Mouse (Mus musculus): ENCODE measurements around the gene Trak2.
"Not testable (repeated sequence)": the region's sequence is repeated elsewhere in the genome, so short reads cannot be mapped to it uniquely, and the experiment has no call there.

The Trak2 gene

DNA sequence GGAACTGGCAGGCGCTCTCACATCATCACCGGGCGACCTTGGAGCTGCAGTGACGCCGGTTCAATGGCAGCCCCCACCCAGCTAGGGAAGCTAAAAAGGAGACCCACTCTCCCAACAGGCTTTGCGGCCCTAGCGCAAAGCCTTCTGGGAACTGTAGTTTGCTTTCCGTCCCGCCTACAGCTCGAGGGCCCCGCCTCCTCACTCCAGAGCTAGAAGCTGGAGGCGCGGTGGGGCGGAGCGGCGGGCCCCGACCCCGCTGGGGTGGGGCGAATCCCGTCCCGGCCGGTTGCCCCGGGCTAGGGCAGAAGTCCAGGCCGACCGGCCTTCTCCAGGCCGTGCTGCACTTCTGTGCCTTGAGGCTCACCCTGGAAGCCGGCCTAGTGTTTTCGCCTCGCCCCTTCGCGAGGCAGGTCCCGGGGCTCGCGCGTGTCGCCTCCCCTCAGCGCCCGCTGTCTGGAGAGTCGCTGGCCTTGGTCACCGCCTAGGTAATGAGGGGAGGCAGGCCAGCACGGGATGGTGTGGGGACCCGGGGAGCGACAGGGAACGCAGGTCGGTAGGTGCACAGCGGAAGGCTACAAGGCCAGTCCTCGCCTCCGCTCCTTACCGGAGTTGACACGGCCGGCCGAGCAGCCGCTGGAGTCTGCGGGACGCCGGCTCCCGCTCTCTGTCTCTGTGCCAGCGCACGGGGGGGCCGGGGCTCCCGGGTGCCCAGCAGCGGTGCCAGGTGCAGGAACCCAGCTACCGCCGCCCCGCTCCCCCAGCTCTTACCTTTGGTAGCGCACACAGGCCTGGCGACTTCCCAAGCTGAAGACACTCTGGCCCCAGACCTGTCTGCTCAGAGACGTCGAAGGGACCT, at the start of gene Trak2, which contains the start of gene Stradb:
TSS of gene Trak2 (minus strand) at position 65 of the 856 bp plus-strand sequence.
TSS of gene Stradb (plus strand) at position 157 of the 856 bp plus-strand sequence.
- DNase-seq: peak; percentile 97 to 98

DNA sequence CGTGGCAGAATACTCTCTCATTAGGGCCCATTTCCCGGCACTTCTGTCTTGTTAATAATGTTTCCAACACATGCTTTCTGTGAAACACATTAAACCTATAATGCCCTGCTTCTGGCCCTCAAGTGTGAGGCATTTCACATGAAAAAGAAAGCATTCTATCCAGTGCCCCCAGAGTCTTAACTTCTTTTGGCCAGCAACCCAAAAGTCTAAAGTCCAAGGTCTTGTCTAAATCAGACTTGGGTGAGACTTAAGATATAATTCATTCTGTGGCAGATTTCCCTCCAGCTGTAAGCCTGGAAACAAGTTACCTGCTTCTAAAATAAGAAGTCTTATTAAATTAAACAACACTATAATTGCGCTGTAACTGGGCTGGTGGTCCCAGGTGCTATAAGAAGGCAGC, 48.3 kb upstream of the Trak2 start:
- peak; percentile 33 to 59 for DNase-seq

DNA sequence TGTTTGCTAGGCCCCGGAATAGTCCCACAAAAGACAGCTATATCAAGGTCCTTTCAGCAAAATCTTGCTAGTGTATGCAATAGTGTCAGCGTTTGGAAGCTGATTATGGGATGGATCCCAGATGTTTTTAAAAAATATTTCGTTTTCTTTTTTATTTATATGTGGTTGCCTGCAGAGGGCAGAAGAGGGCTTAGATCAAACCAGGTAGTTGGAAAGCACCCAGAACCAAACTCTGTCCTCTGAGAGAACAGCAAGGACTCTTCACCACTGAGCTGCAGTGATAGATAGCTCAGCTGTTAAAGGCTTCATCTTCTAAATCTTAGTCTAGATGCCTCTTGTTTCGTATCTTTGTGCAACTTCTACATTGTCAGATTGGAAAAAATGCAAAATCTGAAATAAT, 36.0 kb upstream of the Trak2 start:
- DNase-seq: peak; percentile 51 to 66

DNA sequence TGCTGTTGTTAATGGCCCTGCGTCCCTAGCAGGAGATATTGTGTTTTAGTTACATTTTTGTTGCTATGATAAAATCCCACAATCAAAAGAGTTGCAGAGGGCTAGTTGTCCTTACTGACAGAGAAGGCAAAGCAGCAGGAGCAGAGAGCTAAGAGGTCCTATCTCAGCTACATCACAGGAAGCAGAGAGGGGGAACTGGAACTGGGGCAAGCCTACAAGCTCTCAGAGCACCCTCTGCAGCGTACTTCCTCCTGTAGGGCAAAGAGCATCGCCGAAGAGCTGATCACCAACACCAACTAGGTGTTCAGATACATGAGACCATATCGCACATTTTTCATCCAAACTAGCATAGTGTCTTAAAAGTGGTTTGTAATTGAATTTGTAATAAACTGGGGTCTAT, 22.1 kb upstream of the Trak2 start:
- DNase-seq: no peak

DNA sequence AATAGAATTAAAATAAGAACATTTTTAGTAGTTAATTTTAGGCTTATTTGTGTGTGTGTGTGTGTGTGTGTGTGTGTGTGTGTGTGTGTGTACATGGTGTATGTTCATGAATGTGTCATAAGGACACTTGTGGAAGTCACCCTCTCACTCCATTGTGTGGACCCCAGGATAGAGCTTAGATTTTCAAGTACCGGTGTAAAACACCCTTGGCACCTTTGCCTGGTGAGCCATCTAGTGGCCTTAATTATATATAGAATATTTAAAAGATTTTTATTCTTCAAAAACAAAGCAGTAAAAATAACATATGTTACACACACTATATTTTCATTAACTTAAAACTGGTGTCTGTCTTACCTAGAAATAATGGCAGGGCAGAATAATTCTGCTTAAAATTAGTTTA, 20.5 kb upstream of the Trak2 start:
- DNase-seq: no peak

DNA sequence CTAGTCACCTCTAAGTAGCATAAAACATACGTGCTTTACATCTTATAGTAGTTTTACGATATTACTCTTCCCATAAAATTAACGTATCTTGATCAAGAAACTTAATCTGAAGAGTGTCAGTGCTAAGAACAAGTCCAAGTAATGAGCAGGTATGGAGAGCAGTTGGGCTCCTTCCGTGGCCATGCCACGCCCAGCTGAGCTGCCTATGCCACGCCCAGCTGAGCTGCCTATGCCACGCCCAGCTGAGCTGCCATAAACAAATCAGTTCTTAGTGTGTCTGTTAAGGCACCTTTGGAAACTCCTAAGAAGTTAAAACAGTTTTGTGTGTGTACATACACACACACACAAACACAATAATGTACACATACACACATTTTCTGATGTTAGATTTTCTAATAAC, 19.9 kb upstream of the Trak2 start:
- DNase-seq: no peak

DNA sequence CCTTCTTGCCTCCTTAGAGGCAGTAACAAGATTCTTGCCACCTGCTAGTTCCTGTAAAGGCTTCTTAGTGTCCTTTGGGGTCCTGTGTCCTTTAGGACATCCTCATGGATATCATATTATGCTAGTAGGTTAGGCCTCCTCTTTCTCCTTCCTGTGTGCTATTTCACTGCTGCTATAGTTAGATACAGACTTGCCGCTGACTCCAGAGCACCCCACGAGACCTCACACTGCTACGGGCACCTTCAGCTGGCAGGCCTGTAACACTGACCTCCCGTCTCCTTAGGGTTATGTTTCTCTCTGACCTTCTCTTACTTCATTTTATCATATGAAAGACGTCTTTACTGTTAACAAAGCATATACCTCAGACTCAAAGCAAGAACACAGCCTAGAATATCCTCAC, 11.4 kb upstream of the Trak2 start:
- no peak for DNase-seq

DNA sequence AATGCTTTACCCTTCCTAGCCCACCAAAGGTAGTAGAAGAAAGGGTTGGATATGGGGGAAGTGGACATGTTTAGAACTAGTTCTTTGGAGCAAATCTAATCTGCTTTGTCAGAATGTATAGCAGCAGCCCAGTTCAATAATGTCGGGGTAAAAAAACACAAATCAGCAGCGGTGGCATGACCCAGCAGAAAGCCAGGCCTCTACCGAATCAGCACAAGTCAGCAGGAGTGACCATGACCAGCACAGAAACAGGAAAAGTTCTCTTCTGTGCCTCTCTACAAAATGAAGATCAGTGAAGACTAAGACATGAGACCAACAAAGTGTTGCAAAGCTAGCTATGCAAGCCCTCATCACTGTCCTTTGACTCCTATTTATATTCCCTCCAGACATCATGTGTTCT, 9.0 kb upstream of the Trak2 start:
- DNase-seq: no peak

DNA sequence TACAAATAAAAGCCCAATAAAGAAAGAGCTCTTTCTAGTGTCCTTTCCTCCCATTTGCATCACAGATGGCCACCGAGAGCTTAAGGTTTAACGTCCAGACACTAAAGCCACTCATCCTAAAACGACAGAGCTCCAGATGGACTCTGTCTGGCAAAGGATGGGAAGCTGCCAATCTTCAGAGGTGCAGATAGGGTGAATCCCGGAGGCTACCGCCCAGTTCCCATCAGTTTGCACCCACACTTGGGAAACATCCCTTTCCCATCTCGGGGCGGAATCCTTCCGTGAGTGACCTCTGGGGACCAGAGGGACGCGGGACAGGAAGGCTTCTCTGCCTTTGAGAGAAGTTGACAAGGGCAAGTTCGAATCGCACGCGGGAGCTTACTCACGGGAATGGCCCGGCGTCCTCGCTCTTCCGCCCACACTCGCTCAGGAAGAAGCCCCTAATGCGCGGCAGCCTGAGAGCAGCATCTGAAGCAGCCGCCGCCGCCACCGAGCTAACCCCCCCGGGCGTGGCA, 322 bp downstream of the Trak2 start:
- DNase-seq: peak in 1 of 2 experiments; percentile 43

DNA sequence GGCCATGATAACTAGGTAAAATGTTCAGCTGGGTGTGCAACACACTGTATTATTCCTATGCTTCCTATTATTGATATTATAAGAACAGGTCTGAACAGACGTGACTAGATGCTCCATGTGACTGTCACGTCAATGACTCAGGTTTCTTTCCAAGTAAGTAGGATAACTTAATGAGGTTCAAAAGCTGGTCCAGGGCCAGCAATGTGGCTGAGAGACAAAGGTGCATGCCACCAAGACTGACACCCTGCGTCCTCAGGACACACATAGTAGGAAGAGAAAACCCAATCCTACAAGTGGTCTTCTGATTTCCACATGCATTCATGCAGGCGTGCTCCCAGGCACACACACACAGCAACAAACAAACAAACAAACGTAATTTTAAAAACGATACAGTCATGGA, 2.1 kb downstream of the Trak2 start:
- DNase-seq: peak; percentile 32 to 42

DNA sequence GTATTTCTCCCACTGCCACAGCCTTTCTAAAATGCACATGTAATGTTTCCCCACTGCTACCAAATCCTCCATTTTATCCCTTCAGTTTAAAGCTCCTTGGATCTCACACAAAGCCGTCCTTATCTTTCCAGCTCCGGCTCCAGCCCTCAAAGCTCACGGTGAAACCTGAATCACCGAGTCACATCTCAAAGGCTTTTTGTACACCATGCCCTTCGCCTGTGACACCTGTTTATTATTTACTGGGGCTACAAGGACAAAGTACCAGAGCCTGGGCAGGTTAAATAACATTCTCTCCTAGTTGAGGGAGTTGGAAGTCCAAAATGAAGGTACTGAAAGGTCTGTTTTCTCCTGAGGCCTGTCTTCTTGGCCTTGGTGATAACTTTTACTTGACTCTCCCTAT, 3.2 kb downstream of the Trak2 start:
- DNase-seq: peak; percentile 54 to 68

DNA sequence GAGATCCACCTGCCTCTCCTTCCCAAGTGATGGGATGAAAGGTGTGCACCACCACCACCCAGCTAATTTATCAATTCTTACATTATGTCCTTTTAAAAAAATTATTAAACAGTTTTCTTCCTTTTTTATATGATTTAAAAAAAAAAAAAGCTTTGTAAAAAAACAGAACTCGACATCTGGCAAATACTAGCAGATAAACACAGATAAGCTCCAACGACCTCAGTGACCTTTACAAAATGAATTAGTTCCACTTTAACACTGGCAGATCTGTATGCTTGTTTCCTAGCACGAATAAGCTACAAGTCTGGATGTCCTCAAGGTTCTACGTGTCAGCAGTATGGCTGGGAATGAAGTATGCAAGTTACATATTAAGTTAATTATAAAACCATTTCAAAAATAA, 5.7 kb downstream of the Trak2 start:
- DNase-seq: no peak

DNA sequence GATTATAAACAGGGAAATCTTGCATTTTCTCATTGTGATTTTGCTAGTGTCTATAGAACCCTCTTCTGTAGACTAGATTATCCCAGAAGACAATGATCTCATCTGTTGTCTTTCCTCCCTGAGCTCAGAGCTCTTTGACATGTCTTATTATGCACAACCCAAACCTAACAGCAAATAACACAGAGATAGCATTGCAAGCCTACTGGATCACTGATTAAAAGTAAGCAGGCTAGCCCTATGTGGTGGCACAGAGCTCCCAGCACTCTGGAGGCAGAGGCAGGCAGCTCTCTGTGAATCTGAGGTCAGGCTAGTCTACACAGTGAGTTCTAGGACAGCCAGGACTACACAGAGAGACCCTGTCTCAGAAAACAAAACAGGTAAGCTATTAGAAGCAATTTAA, 10.4 kb downstream of the Trak2 start:
- no peak for DNase-seq

DNA sequence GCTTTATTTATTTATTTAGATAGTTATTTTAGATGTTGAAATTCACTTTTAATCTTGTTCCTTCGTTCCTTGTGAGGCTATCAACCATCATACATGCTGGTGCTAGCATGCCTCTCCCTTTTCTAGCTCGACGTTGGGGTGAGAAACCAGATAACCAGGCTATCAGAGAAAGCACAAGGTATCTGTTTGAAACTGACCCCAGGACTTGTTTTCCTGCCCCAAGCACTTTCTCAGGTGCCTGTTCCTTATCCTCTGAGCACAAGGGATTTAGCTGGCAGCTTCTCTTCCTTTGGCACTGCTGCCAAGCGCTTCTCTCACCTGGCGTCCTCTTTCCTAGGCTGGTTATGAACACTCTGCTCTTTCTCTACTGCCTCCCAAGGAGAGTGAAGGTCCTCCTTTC, 10.8 kb downstream of the Trak2 start:
- peak; percentile 30 to 45 for DNase-seq

DNA sequence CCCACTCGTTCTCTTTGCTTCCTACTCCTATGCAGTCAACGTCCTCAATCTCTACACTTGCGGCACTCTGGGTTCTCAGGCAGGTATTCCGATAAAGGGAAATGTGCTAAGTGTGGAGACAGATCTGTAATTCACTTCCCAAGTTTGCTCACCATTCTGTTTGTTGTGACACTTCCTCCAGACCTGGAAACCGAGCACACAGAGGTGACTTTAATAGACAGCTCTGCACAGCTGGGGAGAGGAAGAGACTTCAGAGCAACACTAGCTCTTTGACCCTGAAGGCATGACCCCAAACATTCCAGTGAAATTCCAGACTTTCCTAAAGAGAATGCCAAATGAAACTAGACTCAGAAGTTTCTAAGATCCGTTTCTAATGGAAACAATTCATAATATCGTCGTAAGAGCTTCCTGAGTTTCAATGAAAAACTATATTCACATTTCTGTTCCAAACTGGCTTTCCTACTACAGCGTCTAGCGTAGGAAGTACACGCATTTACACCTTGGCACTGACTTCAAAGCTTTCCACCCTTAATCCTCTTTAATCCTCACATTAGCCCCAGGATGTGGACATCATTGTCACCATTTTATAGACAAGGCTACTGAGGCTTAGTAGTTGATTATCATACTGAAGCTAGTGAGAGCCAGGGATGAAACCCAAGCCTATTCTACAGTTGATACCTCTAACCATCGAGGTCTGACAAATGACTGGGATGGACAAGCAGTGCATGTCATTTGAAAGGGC, 11.9 kb downstream of the Trak2 start:
- DNase-seq: peak; percentile 65 to 78

DNA sequence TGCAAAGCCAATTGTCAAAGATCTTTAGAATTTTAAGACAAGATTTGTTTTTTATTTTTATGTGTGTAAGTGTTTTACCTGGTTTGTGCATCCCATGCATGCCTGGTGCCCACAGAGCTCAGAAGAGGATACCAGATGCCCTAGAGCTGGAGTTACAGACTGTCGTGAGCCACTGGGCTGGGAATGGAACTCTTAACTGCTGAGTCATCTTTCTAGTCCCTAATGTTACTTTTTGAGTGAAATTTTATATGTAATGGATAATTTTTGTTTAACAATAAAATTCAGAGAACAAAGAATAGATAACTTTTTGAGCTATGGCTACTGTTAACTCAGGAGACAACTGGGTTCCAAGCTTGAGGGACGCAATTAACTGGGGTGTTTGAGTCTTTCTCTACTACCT, 13.5 kb downstream of the Trak2 start:
- no peak for DNase-seq

DNA sequence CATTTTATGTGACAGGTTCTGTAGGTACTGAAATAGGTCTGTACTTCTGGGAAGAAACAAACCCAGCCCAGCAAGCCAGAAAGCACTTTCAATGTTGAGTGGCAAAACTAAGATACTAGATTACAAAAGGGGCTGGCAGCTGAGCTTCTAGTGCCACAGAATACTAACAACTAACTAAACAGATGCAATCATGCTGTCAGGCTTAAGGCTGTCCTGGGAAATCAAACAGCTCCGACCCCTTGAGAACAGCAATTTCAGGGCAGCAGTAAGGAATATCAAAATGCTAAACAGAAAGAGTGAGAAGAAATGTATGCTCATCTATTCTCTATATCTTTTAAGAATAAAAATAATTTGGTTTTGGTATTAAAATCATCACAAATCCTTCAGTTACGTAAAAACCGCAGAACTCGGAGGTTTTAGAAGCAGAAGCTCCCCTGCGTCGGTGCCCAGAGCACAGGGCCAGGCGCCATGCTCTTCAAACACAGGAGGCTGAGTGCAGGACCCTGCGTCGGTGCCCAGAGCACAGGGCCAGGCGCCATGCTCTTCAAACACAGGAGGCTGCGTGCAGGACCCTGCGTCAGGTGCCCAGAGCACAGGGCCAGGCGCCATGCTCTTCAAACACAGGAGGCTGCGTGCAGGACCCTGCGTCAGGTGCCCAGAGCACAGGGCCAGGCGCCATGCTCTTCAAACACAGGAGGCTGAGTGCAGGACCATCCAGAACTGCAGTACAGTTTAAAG, 14.3 kb downstream of the Trak2 start:
- not testable (repeated sequence) for DNase-seq

DNA sequence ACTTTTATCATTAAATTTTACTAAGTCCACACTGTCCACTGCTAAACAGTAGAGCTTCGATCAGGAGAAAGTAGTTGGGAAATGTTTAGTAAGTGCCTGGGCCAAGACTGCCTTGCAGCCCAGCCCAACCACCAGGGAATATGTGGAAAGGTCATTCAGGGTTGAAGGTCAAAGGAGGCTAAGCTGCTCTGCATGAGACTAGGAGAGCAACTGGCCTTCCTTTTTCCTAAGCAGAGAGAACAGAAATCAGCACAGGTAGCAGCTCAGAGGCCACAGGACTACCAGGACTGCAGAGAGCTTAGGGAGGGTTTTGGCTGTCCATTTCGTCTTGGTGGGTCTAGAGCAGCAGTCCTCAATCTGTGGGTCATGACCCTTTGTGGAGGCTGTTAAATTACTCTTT, 15.3 kb downstream of the Trak2 start:
- DNase-seq: peak; percentile 35 to 65

DNA sequence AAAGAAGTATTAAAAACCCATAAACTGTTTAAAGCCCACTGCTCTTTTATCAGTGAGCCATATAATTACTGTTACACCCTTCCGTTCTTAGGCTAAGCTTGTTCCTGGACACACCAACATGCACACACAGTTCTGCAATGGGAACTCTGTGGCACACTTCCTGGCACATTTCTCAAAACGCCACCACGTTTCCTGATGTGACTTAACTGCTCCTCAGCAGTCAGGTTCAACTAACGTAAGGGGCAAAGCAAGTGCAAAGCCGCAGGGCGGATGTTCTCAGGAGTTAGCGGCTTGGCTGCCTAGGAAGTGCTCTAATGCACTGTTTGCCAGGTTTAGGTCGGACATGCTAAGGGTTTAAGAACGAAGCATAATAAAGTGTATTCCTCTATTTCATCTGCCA, 17.0 kb downstream of the Trak2 start:
- DNase-seq: peak; percentile 45 to 63

DNA sequence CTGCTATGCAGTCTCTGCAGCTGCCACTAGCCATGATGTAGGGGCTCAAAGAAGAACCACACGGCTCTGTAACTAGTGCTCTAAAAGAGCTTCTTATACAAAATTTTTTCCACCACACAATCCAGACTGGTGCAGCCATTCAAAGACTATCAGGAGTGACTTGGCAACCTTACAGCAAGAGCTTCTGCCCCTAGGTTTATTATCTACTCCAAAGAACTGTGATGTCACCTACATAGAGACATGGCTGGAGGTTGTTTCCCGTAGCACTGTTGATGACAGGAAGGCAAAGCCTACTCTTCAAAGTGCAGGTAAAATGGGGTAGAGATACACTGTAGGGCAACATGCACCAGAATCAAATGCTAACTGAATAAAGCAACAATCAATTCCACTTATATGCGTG, 17.5 kb downstream of the Trak2 start:
- no peak for DNase-seq

DNA sequence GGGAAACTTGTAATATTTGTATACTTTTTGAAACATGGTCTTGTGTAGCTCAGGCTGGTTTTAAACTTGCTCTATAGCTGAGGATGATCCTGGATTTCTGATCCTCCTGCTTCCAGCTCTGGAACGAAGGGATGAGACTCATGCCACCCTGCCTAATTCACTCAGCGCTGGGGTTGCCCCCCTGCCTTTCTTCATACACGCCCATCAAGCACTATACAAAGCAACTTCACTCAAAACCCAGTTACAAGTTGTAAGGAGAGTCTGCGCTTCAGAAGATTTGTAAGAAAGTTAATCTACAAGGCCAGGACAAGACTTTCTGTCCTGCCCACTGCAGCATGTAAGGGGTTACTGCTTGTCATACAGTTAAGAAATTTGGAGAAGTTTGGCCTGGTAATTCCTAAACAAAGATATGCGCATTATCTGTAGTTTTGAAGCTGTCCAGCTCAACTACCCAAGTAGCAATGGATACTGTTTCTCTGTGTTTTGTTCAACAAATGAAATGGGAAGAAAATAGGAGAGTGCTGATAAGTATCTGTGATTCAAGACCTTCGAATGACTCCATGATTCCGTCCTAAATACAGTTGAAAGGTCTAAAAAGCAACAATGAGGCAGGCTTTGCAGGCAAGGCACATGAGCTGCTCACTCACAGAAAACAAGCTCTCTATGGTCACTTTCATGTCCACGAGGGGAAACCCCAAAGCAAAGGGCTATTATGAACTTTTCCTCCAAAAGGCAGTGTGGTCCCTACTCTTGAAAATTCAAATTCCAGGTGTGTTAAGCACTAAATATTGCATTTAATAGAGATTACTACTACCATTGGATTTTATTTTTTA, 18.4 kb downstream of the Trak2 start:
- DNase-seq: no peak
